In genomic region chr8:94337559-94337958, GRCm38 (mm10) we compare ENCODE assay signal across 30 mouse cellular contexts. TPM values are rescaled to one million over a fixed set of nuclear protein-coding genes. Genes with fewer than 3 reads are reported as not detected.
"Had no signal": no experiment of that assay in that cellular context is flagged by ENCODE, and none has a peak within 500 bp of the region (broad histone marks: within the 10 kb centered on the region; RNA-seq: fewer than 3 reads in every experiment).

No protein-coding gene starts in this region.

- H3K4me1 ChIP-seq: embryonic facial prominence, embryonic 10.5 days; embryonic facial prominence, embryonic 12.5 days; embryonic facial prominence, embryonic 13.5 days; embryonic facial prominence, embryonic 15.5 days; forebrain, embryonic 10.5 days; forebrain, embryonic 12.5 days; forebrain, embryonic 13.5 days; forebrain, embryonic 15.5 days had no signal

- H3K27ac ChIP-seq: embryonic facial prominence, embryonic 10.5 days; embryonic facial prominence, embryonic 12.5 days; embryonic facial prominence, embryonic 13.5 days; embryonic facial prominence, embryonic 15.5 days; forebrain, embryonic 10.5 days; forebrain, embryonic 12.5 days; forebrain, embryonic 13.5 days; forebrain, embryonic 15.5 days; gastrocnemius, adult 2 months; heart, adult 2 months had no signal

- H3K9ac ChIP-seq: embryonic facial prominence, embryonic 12.5 days; embryonic facial prominence, embryonic 13.5 days; embryonic facial prominence, embryonic 15.5 days; forebrain, embryonic 12.5 days; forebrain, embryonic 13.5 days; forebrain, embryonic 15.5 days; forebrain, postnatal 0 days had no signal

- H3K4me2 ChIP-seq: embryonic facial prominence, embryonic 12.5 days; embryonic facial prominence, embryonic 13.5 days; embryonic facial prominence, embryonic 15.5 days; forebrain, embryonic 12.5 days; forebrain, embryonic 13.5 days; forebrain, embryonic 15.5 days had no signal

- DNase-seq: cerebellum, adult 8-10 months; cerebellum, adult 9-10 months; cerebellum, adult 9-11 months; cerebellum, postnatal 10 days; cerebellum, postnatal 14 days; cerebellum, postnatal 25 days; cerebellum, postnatal 36 days; embryo, embryonic 11 days; forebrain, postnatal 0 days; gastrocnemius, adult 2 months; gastrocnemius, postnatal 10 days; gastrocnemius, postnatal 14 days; gastrocnemius, postnatal 25 days; gastrocnemius, postnatal 36 days; heart, adult 11 months; heart, adult 18-20 months; heart, adult 2 months had no signal

- H3K27me3 ChIP-seq: embryonic facial prominence, embryonic 12.5 days; embryonic facial prominence, embryonic 13.5 days; embryonic facial prominence, embryonic 15.5 days; forebrain, embryonic 12.5 days; forebrain, embryonic 13.5 days; forebrain, embryonic 15.5 days had no signal

- H3K4me3 ChIP-seq: embryonic facial prominence, embryonic 10.5 days; embryonic facial prominence, embryonic 12.5 days; embryonic facial prominence, embryonic 13.5 days; embryonic facial prominence, embryonic 15.5 days; erythroblast, embryonic 14.5 days; forebrain, embryonic 10.5 days; forebrain, embryonic 12.5 days; forebrain, embryonic 13.5 days; forebrain, embryonic 15.5 days; gastrocnemius, adult 2 months; heart, adult 2 months had no signal

- ATAC-seq: forebrain, embryonic 13.5 days; forebrain, embryonic 14.5 days; forebrain, embryonic 15.5 days; forebrain, embryonic 16.5 days; forebrain, postnatal 0 days had no signal

- H3K9me3 ChIP-seq: embryonic facial prominence, embryonic 10.5 days; embryonic facial prominence, embryonic 12.5 days; embryonic facial prominence, embryonic 13.5 days; embryonic facial prominence, embryonic 15.5 days; forebrain, embryonic 10.5 days; forebrain, embryonic 12.5 days; forebrain, embryonic 13.5 days; forebrain, embryonic 15.5 days had no signal

- H3K36me3 ChIP-seq: embryonic facial prominence, embryonic 10.5 days; embryonic facial prominence, embryonic 12.5 days; embryonic facial prominence, embryonic 13.5 days; embryonic facial prominence, embryonic 15.5 days; forebrain, embryonic 10.5 days; forebrain, embryonic 12.5 days; forebrain, embryonic 15.5 days had no signal

RNA-seq across cellular contexts. Expression of gene Slc12a3, which starts 8.6 kb away (rescaled TPM):
- polyA plus RNA-seq: embryonic facial prominence, embryonic 10.5 days; embryonic facial prominence, embryonic 11.5 days; erythroblast, embryonic 14.5 days; forebrain, embryonic 10.5 days; forebrain, embryonic 11.5 days; forebrain, embryonic 12.5 days; forebrain, embryonic 13.5 days; forebrain, embryonic 14.5 days; forebrain, embryonic 15.5 days had no signal
